Mouse (Mus musculus) C2C12 (cell line): Measurements from ENCODE around the gene Rps6ka1. TPM values are rescaled to one million over a fixed set of nuclear protein-coding genes. Genes with fewer than 3 reads are reported as not detected.

Experiments used
- H3K27me3 ChIP-seq: one replicate; pipeline ENCODE4 v1.6.1; 2011; ENCODE audit not compliant: control insufficient read depth, insufficient read depth, insufficient read length
- H3K36me3 ChIP-seq: one replicate; pipeline ENCODE4 v1.6.1; 2011; ENCODE audit not compliant: control insufficient read depth, insufficient read depth
- H3K4me3 ChIP-seq: one replicate; pipeline ENCODE4 v1.5.1; 2011; ENCODE audit warnings: mild to moderate bottlenecking, control low read depth; ENCODE audit not compliant: poor library complexity, insufficient read depth, severe bottlenecking
- H3K79me2 ChIP-seq: one replicate; pipeline ENCODE4 v1.6.1; 2011; ENCODE audit not compliant: control insufficient read depth, insufficient read depth
- H3K79me3 ChIP-seq: one replicate; pipeline ENCODE4 v1.6.1; 2011; ENCODE audit warnings: low read depth, control low read depth
- H3ac ChIP-seq: one replicate; pipeline ENCODE3; 2011; ENCODE audit warnings: low read depth; ENCODE audit not compliant: control insufficient read depth, insufficient read length
- CEBPB ChIP-seq: IDR thresholded peaks from one replicate; pipeline ENCODE4 v1.6.1; 2011; ENCODE audit warnings: low read depth, mild to moderate bottlenecking, control low read depth, moderate library complexity
- CTCF ChIP-seq: IDR thresholded peaks from one replicate; pipeline ENCODE4 v1.5.1; 2011; ENCODE audit not compliant: control insufficient read depth, insufficient read depth, insufficient read length
- FOSL1 ChIP-seq: IDR thresholded peaks from one replicate; pipeline ENCODE4 v1.8.0; 2011; ENCODE audit warnings: mild to moderate bottlenecking, low read length; ENCODE audit not compliant: poor library complexity, insufficient read depth, severe bottlenecking
- MAX ChIP-seq: IDR thresholded peaks from one replicate; pipeline ENCODE4 v1.6.1; 2011; ENCODE audit warnings: mild to moderate bottlenecking, control low read depth
- MYOD1 ChIP-seq: IDR thresholded peaks from one replicate; pipeline ENCODE4 v1.6.1; 2011; ENCODE audit warnings: low read depth; ENCODE audit not compliant: control insufficient read depth, insufficient read length
- MYOG ChIP-seq: IDR thresholded peaks from one replicate; pipeline ENCODE4 v1.6.1; 2011; ENCODE audit not compliant: control insufficient read depth, insufficient read length; ENCODE audit errors: extremely low read depth
- USF1 ChIP-seq: IDR thresholded peaks from one replicate; pipeline ENCODE4 v1.6.1; 2011; ENCODE audit warnings: low read depth, mild to moderate bottlenecking, control low read depth, moderate library complexity
- polyA plus RNA-seq: library from polyadenylated mRNA; unstranded; fragments of >200 nt; fragmentation: generic; extraction: Trizol; gene quantifications from one replicate; pipeline ENCODE4 v1.2.1, GENCODE M21; 2012; ENCODE audit warnings: missing spikeins

Gene Rps6ka1
- polyA plus RNA-seq, 1 experiment: 2.4 TPM

GRCm38 (mm10) chr4:133874865-133875517 is 12.6 kb downstream of the Rps6ka1 start:
- Histone ChIP-seq H3K36me3 (no peaks in the 10 kb centered on the region), H3K27me3 (peaks cover 15% of the 10 kb centered on the region), H3ac (no peak overlapping the region), H3K4me3 (no peak overlapping the region), H3K79me2 (no peaks in the 10 kb centered on the region), H3K79me3 (no peaks in the 10 kb centered on the region)
- no peak for TF ChIP-seq MYOG
- no peak for TF ChIP-seq FOSL1
- TF ChIP-seq CEBPB: no peak
- no peak for TF ChIP-seq USF1

- Histone ChIP-seq H3K27me3 (peaks cover 15% of the 10 kb centered on the region), H3ac (no peak overlapping the region), H3K79me2 (no peaks in the 10 kb centered on the region), H3K79me3 (no peaks in the 10 kb centered on the region), H3K36me3 (no peaks in the 10 kb centered on the region), H3K4me3 (no peak overlapping the region)
- TF ChIP-seq USF1 (no peak), CTCF (no peak), MYOG (no peak), CEBPB (no peak), MAX (no peak), FOSL1 (no peak), MYOD1 (no peak)
Measured at GRCm38 (mm10) chr4:133873926-133874864, 13.4 kb downstream of the Rps6ka1 start.

GRCm38 (mm10) chr4:133873431-133873851 is 14.2 kb downstream of the Rps6ka1 start:
- H3K79me3 ChIP-seq: no peaks in the 10 kb centered on the region
- peaks cover 15% of the 10 kb centered on the region for H3K27me3 ChIP-seq
- H3K4me3 ChIP-seq: no peak overlapping the region
- TF ChIP-seq MAX (no peak), CTCF (no peak), MYOG (no peak), MYOD1 (no peak)
- no peaks in the 10 kb centered on the region for H3K36me3 ChIP-seq
- no peaks in the 10 kb centered on the region for H3K79me2 ChIP-seq
- no peak overlapping the region for H3ac ChIP-seq

- TF ChIP-seq MAX (no peak), CEBPB (no peak), USF1 (no peak), FOSL1 (no peak), MYOG (no peak), MYOD1 (no peak), CTCF (no peak)
- Histone ChIP-seq H3K27me3 (peaks cover 15% of the 10 kb centered on the region), H3ac (no peak overlapping the region), H3K79me2 (no peaks in the 10 kb centered on the region), H3K36me3 (no peaks in the 10 kb centered on the region), H3K79me3 (no peaks in the 10 kb centered on the region), H3K4me3 (no peak overlapping the region)
Measured at GRCm38 (mm10) chr4:133872812-133873300, 14.7 kb downstream of the Rps6ka1 start.

- Histone ChIP-seq H3ac (no peak overlapping the region), H3K4me3 (no peak overlapping the region), H3K79me3 (no peaks in the 10 kb centered on the region), H3K79me2 (no peaks in the 10 kb centered on the region), H3K27me3 (peaks cover 15% of the 10 kb centered on the region), H3K36me3 (no peaks in the 10 kb centered on the region)
- no peak for TF ChIP-seq USF1
- no peak for TF ChIP-seq MYOG
- no peak for TF ChIP-seq MAX
- TF ChIP-seq FOSL1: no peak
- no peak for TF ChIP-seq MYOD1
- TF ChIP-seq CEBPB: no peak
- no peak for TF ChIP-seq CTCF
Measured at GRCm38 (mm10) chr4:133872222-133872811, 15.3 kb downstream of the Rps6ka1 start.
